Mouse (Mus musculus) Muller cell, postnatal 12 days (primary cell): Measurements from ENCODE around the gene Fras1.
A peak's percentile ranks its signal among the peaks of the same experiment; 100 is the strongest.

Source experiments
- DNase-seq: peaks from one replicate; pipeline ENCODE4 v3.0.0-alpha.2; 2015; ENCODE audit errors: inconsistent ontology term

The Fras1 gene

DNA sequence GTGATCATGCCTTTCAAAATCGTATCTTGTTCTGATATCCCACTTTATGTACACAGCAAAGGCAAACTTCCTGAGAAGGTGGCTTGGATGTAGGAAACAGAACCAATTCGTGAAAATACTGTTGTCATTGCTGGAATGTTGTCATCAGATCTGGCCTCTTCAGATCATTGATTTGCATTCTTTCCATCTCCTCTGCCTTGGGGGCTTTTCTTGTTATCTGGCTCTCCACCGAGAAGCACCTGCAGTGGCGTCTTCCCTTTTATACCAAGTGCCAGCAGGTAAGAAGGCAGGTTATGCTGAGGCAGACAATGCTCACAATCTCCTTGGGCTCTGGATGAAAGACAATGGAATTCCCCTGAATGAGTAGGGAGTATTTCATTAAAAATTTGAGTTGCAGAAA lies 108.3 kb downstream of the Fras1 start:
- no peak for DNase-seq

DNA sequence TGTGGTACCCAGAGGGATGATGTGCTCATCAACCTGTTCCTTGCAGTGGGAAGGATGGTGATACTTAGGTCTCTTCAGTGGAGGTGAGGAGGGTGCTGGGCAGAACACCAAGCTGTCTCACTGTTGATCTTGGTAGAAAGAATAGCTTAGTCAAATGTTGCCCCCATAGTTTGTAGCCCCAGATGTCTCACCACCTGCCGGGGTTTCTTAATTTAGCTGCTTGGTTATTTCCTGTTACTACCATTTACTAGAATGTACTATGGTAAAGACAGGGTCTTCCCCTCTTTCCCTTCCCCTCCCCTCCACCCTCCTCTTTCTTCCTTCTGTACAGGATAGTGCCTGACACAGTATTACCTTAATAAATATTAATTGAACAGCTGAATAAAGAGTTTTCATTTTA lies 118.7 kb downstream of the Fras1 start:
- no peak for DNase-seq

DNA sequence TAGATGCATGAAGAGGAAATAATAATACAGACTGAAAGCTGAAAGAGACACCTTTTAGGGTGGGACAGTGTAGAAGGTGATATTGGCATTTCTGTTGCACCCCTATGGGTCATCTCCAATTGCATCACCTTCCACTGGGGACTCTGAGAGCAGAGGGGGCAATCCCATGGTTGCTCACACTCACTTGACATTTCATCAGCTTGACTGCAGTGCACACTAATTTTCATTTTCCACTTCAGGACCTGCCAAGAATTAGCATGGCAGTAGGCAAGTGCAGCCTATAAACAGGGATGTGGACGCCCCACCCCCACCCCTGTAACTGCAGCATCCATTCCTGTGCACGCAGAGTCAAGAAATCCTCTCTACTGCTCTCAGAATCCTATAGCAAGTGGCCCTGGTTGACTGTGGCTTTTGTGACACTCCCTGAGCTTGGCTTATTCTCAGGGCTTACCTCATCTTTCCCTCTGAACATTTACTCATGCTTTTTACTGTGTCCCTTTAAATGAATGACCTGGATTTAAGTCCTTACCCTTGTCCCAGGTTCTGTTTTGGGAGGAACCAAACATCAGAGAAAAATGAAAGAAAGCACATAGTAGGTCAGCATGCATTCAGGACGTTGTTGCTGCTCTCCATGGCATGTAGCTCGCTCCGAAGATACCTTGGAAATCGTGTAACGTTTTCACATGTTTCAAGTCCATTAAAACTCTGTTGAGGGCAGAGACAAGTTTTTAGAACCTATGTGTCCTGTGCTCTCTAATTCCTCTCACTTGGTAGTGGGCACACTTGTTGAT lies 120.9 kb downstream of the Fras1 start:
- no peak for DNase-seq

DNA sequence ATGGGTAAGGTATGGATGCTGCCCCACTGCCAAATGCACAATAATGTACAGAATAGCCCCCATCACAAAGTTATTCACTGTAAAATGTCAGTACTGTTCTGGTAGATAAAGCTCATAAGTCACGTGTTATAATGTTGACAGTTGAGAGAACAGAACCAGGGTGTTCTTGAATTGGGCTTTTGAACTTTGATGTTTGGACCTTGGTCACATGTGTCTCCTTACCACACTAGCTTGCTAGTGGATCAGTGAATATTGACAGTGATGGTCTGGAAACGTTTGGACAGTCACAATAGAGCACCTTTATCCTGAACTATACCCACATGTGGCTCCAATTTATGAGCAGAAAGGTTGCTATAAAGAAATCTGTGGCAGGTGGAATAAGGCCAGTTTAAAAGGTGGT lies 124.3 kb downstream of the Fras1 start:
- no peak for DNase-seq

DNA sequence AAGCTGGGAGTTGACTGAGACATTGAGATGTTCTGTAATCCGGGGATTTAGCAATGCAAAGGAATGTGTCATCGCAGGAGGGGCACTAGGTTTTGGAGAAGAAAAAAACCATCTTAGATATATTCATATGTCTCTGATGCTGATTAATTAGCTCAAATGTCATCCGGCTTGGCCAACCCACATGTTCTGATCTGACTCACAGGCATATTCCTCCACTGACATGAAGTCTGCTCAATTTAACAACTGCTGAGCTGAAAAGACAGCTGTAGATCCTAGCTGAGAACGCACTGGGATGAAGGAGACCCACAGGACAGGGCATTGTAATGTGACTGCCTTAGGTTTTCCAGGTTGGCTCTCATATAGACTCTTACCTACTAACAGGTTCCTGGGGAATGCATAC lies 128.0 kb downstream of the Fras1 start:
- DNase-seq = no peak

DNA sequence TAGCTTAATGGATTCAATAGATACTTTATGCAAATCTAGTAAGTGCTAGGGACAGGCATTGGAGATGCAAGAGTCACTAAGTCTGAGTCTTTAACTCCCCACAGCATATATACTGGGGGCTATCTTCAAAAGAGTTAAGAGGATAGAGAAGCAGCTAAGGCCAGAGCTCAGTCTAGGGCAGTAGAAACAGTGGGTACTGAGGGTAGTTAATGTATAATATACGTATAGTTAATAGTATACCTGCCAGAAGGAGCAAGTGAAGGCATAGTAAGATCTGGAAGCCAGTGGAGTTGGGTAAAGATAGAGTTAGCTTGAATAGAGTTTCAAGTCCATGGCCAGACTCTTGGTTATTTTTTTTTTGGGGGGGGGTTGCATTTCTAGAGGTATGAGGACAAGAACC lies 128.6 kb downstream of the Fras1 start:
- DNase-seq = no peak

DNA sequence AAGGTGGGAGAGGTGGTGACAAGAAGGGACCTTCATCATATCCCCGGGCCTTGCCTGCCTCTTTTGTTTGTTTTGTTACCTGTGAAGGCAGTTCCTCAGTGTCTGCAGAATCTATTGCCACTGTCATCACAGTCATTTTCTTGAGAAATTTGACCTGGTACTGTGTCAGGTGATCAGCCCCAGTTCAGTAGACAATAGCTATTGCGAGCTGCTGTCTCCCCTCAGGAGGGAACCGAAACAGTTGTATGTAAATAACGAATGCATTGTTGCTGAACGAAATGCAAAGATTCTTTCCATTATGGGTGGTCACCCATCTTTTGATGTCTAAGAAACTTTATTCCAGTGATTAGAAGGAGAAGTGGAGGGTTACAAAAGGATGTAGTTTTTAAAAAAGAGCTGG lies 137.2 kb downstream of the Fras1 start:
- DNase-seq = no peak

DNA sequence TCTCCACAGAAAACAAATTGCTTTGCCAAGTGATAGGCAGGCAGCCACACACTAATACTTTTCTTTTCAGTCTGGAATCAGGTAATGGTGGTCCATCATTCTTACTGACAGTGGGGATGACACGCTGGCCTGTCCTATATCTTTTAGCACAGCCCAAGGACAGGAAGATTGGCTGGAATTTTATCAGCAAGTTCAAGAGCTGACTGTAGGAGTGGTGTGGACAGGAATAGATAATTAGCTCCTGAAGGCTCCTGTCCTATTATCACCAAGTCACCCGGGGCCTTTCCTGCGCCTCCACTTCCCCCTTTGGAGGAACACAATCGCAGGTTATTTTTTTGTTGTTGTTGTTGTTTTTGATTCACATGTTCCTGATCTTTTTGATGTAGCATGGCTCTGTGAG lies 139.6 kb downstream of the Fras1 start:
- DNase-seq = no peak

DNA sequence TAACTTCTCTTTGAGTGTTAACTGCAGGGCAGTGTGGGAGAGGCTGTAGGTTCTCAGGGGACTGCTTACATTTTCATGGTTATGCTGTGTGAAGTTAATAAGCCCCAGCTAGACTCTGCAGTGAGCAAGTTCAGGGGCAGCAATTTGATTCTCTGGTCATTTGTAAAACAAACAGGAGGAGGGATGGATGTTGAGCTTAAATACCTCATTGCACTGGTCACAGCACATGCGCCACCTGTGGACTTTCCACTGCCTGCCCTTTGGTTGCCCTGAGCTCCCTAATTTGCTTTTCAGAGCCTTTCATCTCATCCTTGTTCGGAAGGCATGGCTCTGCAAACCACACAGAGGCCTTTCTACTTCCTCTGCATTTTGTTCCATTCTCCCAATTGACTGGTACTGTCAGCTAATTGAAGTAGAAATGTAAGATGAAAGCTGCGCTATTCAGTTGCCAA lies 142.1 kb downstream of the Fras1 start:
- DNase-seq = no peak

DNA sequence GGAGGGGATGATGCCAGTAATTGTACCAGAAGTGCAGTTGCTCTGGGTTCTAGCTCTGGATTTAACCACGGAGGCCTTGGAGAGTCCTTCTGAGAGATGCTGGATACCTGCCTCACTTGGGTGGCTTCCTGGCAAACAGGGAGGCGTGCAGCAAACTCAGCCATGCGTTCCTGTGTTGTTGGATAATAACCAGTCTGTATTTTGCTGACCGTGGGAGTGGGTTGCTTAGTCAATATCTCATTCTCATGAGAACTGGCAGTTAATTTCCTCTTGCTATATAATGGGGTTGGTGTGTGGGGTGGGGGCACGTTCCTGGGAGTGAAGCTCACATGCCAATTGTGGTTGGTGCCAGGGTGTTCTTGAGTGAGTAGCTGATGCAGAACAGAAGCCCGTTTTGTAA lies 142.6 kb downstream of the Fras1 start:
- peak; percentile 88 for DNase-seq

DNA sequence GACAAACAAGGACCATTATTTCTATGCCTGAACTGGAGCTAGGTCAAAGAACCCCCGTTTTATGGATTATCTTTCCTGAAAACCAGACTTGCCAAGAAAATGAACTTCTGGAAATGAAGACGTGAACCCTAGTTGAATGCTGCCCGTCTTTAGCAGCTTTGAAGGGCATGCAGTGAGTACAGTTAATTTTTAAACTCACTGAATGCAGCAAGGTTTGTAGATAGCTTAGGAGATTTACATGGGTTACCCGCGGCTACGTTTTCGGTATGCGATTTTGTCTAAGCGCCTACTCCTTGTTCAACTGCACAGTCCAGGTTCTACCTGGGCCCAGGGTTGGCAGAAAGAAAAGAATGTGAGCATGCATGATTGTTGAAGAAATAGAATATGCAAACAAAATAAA lies 147.8 kb downstream of the Fras1 start:
- DNase-seq = no peak

DNA sequence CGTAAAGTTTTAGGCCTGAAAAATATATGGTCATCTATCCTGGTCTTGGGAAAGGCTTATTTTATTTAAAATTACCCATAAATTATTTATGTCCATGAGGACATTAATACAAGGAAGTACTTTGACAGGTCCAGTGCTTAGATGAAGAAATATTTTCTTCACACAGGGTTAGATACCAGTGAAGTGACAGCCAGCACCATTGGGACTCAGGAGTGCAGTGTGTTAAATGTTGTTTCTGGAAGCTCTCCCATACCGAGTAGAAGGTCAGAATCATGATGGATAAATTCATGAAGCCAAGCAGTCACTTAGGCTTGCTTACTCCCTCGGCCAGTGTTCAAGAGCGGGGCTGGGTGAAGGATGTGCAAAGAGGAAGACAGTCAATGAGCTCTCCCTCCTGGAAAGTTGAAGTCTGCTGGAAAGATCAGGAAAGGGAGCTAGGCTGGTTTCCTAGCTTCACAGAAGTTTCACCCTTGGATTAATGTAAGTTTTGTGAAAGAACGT lies 149.2 kb downstream of the Fras1 start:
- no peak for DNase-seq

DNA sequence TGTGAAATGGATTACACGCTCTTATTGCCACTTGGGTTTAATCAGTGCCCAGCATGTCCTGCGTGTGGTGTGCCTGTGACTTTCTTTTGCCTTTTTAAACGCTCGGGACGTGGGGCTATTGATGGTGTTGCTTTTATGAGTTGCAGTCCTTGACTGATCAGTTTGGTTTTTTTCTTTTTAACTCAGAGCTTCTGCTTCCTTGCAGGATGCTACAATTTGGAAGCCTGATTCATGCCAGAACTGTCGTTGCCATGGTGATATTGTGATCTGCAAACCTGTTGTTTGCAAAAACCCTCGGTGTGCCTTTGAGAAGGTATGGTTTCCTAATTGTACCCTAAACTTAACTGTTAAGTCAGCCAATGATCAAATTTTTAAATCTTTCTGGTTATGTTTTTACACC lies 154.5 kb downstream of the Fras1 start:
- DNase-seq = no peak

DNA sequence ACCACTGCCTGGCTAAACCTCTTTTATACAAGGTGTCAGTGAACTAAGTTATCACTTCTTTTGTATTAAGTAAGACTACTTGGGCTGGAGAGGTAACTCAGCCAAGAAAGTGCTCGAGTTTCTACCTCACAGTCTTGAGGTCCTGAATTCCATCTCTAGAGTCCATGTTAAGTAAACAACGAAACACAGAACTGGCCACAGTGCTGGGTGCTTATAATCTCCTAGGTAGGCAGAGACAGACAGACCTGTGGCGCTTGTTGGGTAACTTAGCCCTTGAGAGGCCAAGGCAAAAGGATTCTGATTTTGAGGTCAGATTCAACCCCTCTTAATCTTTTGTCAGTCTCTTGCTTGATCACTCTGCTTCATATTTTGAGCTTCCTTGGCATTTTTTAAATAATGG lies 156.8 kb downstream of the Fras1 start:
- no peak for DNase-seq

DNA sequence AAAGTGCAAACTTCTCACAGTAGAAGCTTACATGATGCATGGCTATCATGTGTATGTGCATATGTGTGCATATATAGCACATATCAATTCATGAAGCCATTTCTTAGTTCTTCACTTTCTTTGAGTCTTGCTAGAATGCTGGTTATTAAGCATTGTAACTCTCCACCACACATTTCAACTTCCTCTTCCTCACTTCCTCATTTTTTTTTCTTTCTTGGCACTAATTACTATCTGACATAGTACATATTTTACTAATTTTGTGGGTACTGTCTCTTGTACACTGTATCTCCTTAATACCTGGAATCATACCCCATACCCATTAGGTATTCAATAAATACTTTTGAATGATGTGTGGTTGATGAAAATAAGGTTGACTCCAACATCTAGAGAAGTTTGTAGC lies 158.2 kb downstream of the Fras1 start:
- DNase-seq = no peak

DNA sequence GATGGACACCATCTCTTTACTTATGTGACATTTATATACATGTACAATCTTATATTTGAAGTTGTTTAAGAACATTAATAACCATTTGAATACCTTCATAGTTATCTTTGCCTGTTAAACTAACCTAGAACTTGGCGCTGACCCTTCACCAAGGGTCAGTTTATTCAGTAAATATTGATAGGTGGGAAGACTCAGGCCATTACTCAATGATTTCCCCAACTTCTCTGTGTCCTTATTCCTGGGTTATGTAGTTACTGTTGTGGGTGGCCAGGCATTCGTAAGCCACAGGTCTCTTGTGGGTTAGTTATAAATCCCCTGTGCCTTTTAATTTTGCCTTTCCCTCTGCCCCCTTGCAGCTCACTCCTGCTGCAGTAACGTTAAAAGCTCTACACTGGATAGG lies 162.8 kb downstream of the Fras1 start:
- DNase-seq = no peak

DNA sequence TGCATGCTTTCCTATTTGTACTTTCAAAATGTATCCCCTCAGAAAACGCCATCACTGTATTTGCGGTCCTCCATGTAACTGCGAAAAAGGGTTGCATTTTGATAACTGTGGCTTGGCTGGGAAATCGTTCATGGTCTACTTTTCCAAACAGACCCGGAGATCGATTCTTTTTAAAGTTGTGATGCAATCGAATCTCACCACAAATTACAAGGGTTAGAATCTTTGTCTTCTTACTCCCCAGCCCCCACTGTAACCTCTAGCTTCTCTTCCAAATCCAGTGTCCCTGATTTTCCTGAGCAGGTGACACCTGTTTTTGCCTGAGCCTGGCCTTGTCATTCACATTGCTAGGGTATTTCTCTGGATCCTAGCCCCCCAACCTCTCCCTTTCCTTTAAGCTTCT lies 163.2 kb downstream of the Fras1 start:
- no peak for DNase-seq

DNA sequence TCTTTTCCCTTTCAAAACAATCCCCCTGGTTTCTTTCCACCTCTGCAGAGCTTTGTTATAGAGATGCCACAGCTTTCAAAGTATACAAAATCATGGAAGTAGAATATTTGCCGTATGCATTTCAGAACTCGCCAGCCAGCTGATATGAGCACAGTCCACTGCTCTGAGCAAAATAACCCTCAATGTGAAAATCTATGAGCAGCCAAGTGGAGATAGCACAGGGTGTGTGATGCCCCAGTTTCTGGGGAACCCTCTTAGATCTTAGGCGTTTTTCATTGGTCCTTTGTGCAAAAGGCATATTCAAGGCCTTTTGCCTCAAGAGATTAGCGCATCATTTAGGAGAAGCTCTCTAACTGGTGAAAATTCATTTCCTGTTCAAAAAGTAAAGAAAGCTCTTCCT lies 170.4 kb downstream of the Fras1 start:
- no peak for DNase-seq

DNA sequence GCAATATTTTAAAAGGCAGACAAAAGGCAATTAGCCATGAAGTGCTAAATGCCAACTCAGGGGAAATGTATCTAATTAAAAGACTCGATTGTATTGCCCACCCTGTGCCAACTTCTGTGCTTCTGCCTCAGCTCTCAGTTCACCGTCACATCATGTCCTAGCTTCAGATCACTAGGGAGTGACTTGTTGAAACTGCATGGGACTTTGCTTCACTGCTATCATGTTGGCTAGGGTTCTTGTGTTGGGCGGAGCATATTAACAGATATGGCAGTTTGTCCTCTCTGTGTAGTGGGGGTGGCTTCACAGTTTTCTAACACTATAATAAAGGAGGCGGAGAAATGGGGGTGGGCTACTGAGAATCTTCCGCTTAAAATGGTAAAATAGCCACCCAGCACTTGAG lies 172.2 kb downstream of the Fras1 start:
- no peak for DNase-seq

DNA sequence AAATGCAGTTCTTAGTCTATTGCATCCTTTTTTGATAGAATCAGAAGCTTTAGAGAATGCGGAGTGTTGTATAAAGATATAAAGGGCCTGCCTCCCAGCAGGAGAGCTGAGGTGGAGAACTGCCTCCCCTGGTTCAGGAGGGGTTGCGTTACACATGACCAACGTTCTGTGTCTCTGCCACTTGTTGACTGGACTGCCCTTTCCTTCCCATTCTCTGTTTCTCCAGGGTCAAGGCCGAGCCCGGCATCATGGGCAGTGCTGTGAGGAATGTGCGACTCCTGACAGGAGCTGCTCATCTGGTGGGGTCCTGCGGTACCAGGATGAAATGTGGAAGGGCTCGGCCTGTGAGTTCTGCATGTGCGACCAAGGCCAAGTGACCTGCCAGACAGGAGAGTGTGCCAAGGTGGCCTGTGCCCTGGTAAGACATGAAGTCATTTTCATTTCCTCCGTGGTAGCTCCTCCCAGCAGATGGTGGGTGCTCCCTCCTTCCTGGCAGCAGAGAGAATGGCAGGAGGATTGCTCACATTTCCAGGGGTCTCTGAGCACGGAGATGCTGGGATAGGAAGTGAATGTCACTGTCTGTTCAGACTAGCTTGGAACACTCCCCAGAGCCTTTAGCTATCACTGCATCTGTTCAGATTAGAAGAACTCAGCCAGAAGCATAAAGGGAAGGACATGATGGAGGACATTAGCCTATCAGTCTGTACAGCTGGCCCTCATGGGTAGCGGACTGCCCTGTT lies 181.4 kb downstream of the Fras1 start:
- no peak for DNase-seq

DNA sequence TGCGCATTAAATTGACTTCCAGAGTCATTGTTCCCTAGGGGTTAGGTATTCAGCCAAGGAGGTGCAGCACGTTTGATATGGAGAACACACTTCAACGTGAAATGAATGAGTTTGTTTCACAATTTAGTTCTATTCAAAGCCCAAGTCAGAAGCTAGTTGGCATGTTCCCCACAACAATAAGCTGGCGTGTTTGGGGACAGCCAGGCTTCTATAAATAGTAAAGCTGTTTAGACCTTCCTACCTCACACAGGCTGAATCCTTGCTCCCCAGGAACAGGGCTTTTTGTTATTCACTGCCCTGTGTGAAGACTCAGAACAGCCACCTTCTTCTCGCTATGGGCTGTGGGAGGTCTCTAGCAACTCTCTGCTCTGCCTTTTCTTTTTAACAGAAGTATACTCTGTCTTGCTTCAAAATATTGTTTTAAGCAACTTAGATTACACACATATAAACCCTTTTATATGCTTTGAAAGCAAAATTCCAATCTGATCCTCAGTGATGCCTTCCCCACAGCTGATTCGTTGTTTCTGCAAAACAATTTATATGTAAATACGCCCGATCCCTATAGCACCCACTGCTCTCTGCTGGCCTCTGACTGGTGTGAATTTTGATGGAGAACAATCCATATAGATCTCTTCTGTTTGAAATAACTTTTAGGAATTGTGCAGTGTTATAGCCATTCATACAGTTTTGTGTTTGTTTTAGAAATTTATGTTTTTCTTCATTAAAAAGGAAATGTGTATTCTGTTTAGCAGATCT lies 184.5 kb downstream of the Fras1 start:
- DNase-seq = no peak

DNA sequence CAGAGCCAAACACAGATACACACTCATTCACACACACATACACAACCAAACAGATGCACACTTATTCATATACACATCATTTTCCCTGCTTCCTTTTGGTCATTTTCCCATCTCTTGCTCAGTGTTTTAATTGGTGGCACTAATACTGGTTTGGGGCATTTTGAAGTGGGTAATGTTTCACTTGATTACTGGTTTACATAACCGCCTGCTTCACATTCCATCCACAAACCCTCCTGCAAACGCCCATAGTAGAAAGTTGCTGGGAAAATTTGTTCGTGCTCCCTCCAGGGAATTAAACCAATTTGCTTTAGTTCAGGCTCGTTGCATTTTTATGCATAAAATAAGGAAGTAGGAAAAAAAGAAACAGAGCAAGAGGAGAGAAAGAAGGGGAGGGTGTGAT lies 200.8 kb downstream of the Fras1 start:
- peak; percentile 24 for DNase-seq

DNA sequence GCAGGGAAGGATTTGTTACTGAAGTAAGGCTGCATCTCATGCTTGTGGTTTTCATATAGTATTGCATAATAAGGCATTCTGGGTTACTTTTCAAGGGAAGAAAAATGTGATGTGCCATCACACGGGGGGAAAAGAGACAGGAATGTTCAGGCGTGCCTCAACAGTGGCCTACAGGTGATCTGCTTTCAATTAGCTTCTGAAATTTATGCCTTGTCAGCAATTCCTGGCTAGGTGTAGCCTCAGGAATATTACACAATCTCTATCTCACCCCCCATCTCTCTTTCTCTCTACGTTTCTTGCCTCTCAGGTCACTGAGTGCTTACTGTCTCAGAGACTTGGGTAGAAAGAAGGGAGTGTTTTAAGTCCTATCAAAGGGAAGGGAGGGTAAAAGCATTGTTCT lies 204.9 kb downstream of the Fras1 start:
- no peak for DNase-seq
